Mouse (Mus musculus): ENCODE measurements around the gene Csk. TPM values are rescaled to one million over a fixed set of nuclear protein-coding genes. Genes with fewer than 3 reads are reported as not detected.

Csk gene
- 29.0 and 31.4 TPM in 2 replicates for polyA plus RNA-seq (2015; fragmentation: Nextera tagmentation; extraction: Ambion mirVana)

DNA sequence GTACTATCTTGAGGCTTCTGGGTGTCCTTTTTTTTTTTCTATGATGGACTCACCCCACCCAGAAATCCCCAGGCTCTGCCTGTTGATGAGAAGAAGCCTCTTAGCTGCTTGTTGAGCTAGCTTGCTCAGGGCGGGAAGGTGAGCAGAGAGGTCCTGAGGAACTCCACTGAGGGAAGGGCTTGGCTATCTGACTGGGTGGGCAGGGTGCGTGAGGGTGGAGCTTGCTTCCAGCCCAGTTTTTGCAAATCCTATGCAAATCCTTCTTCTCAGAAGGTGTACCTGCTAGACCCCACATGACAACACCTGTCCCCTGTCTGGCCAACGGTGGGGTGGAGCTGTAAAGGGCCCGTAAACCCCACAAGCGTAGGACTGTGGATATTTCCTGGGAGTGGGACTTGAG, at the start of gene Csk:
Csk (minus strand) TSS at position 349 of the 400 bp plus-strand sequence.
- Histone ChIP-seq H3K27ac (no peak within 1 kb of the TSS), H3K36me3 (no peaks in the 10 kb centered on the region), H3K4me3 (replicated peaks) (no peak within 1 kb of the TSS), H3K4me1 (replicated peaks) (peaks cover 25% of the 10 kb centered on the region), H3K4me2 (replicated peaks) (no peak within 1 kb of the TSS), H3K9ac (no peak within 1 kb of the TSS), H3K27me3 (replicated peaks) (no peaks in the 10 kb centered on the region), H3K9me3 (no peaks in the 10 kb centered on the region)
- 51% methylated on average over 5 of the region's 5 CpGs for whole genome bisulfite sequencing
- ATAC-seq: no peak

DNA sequence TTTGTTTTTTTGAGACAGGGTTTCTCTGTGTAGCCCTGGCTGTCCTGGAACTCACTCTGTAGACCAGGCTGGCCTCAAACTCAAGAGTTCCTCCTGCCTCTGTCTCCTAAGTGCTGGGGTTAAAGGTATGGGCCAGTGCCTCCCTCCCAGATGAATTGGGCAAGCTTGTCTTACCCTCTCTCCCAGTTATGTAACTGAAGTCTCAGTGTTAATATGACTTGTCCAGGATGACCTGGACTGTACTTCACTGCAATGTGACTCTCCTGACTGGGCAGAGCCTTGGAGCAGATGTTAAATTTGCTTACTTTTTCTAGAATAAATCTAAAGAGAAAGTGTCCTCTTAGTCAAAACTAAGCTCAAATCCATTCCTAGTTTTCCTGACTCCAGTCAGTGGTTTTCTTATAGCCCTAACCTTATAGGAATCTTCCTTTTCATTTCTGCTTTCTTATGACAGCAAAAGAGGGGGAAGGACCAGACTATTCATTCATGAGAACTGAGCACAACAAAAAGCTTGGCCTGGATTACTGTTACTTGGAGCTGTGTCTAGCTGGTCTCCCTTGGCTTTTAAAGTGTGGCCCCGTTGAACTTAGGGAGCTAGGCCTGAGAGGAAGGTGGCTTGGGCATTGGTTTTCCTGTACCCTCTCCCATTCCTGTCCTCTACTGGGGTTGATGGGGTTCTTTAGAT, 45.2 kb upstream of the Csk start:
- Histone ChIP-seq H3K4me1 (replicated peaks) (peaks cover 10% of the 10 kb centered on the region), H3K9me3 (no peaks in the 10 kb centered on the region), H3K27me3 (replicated peaks) (peaks cover 26% of the 10 kb centered on the region), H3K4me3 (replicated peaks) (no peak overlapping the region), H3K36me3 (no peaks in the 10 kb centered on the region), H3K27ac (no peak overlapping the region), H3K9ac (no peak overlapping the region), H3K4me2 (replicated peaks) (no peak overlapping the region)
- no peak for ATAC-seq
- WGBS: 57% methylated on average over 1 of the region's 1 CpGs

DNA sequence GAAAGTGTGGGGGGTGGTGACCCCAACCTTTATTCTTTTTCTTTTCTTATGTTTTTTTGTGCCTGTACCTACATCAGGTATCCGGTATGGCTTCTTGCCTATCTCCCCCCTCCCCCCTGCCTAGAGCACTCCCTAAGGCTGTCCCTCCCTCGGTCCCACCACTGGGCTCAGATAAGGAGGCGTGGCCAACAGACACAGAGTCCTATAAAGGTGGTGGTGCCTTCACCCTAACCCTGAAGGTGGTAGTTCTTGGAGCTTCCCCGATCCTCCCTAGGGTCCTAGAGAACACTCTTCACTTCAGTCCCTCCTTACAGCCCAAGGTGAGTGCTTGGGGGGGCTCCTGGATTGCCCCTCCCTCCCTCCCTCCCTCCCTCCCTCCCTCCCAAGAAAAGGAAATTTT, 43.9 kb upstream of the Csk start:
- no peak overlapping the region for H3K27ac ChIP-seq
- 21% methylated on average over 4 of the region's 4 CpGs for WGBS
- no peaks in the 10 kb centered on the region for H3K36me3 ChIP-seq
- no peak overlapping the region for H3K4me3 ChIP-seq (replicated peaks)
- H3K9me3 ChIP-seq: no peaks in the 10 kb centered on the region
- H3K4me1 ChIP-seq (replicated peaks): peaks cover 10% of the 10 kb centered on the region
- H3K9ac ChIP-seq: no peak overlapping the region
- H3K27me3 ChIP-seq (replicated peaks): peaks cover 26% of the 10 kb centered on the region
- no peak overlapping the region for H3K4me2 ChIP-seq (replicated peaks)
- ATAC-seq: peak; percentile 52

DNA sequence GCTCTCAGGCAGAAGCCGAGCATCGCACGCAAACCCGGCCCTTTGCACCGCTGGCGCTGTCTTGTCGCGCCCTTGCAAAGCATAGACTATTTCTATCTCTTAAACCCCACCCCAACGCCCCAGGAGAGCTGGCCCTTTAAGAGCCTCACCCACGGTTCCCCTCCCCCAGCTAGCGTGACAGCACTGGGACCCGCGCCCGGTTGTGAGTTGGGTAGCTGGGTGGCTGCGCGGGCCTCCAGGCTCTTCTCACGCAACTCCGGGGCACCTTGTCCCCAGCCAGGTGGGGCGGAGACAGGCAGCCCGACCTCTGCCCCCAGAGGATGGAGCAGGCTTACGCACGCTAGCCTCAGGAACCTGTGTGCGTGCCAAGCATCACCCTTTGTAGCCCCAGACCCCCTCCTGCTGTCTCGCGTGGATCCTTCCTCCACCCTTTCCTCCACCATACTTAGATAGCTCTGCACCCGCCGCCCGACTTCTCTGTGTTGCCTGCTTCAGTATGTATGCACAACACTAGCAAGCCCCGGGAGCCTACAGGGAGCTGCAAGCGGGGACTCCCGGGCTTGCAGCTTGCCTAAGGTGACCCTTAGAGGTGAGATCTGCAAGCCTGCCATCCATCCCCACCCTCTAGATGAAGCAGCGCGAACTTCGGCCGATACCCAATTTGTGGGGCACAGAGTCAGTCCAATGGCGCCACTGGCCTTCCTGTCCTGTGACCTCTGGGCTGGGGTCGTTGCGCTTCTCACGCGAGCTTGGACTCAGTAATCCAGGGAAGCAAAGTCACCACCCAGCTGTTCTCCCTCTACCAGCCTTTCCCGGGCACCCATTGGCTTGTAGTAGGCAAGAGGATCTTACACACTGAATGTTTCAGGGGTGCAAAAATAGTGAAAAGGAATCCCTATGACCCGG, 43.2 kb upstream of the Csk start:
- peaks cover 26% of the 10 kb centered on the region for H3K27me3 ChIP-seq (replicated peaks)
- H3K9me3 ChIP-seq: no peaks in the 10 kb centered on the region
- peaks cover 10% of the 10 kb centered on the region for H3K4me1 ChIP-seq (replicated peaks)
- no peak overlapping the region for H3K27ac ChIP-seq
- WGBS: 3% methylated on average over 42 of the region's 42 CpGs
- H3K4me3 ChIP-seq (replicated peaks): peak overlapping the region; percentile 38
- H3K36me3 ChIP-seq: no peaks in the 10 kb centered on the region
- H3K4me2 ChIP-seq (replicated peaks): peak overlapping the region; percentile 84
- ATAC-seq: peak; percentile 82
- peak overlapping the region; percentile 34 for H3K9ac ChIP-seq

DNA sequence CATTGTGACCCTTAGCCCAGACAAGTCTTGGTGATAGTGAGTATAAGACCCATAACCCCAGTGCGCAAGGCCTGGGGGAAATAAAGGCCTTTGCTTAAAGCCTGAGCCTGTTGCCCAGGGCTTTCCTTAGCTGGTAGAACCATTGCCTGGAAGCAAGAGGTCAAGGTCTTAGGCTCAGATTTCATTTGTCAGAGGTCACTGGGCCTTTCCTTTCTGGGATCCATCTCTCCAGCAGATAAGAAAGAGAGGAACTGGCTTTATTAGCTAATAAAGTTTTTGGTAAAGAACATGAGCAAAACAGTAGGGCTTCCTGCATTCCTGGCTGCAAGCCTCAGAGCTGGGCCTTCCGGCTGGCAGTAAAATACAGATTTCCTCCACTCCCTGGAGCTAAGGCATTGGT, 40.7 kb upstream of the Csk start:
- H3K4me1 ChIP-seq (replicated peaks): peaks cover 10% of the 10 kb centered on the region
- H3K27ac ChIP-seq: no peak overlapping the region
- no peak for ATAC-seq
- no peaks in the 10 kb centered on the region for H3K9me3 ChIP-seq
- H3K9ac ChIP-seq: no peak overlapping the region
- WGBS: 85% methylated on average over 2 of the region's 2 CpGs
- no peak overlapping the region for H3K4me3 ChIP-seq (replicated peaks)
- no peaks in the 10 kb centered on the region for H3K36me3 ChIP-seq
- peaks cover 26% of the 10 kb centered on the region for H3K27me3 ChIP-seq (replicated peaks)
- H3K4me2 ChIP-seq (replicated peaks): no peak overlapping the region

DNA sequence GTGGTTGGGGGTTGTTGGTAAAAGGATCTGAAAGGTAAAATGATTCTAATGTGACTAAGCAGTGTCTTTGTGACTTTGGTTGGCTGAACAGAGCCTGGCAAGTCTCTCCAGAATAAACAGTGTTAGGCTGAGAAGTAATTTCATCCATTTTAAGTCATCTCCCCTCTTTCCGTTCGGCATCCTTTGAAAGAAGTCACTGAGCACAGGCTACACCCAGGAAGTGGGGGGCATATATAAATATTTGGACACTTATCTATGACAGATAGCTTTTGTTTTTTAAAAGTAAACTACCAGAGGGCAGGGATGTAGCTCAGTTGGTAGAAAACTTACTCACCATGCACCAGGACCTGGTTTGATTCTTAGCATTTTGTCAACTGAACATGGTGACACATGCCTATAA, 35.2 kb upstream of the Csk start:
- Histone ChIP-seq H3K36me3 (no peaks in the 10 kb centered on the region), H3K9ac (no peak overlapping the region), H3K4me2 (replicated peaks) (no peak overlapping the region), H3K27me3 (replicated peaks) (no peaks in the 10 kb centered on the region), H3K27ac (no peak overlapping the region), H3K4me1 (replicated peaks) (no peaks in the 10 kb centered on the region), H3K9me3 (no peaks in the 10 kb centered on the region), H3K4me3 (replicated peaks) (no peak overlapping the region)
- no peak for ATAC-seq
- 36% methylated on average over 2 of the region's 2 CpGs for WGBS

DNA sequence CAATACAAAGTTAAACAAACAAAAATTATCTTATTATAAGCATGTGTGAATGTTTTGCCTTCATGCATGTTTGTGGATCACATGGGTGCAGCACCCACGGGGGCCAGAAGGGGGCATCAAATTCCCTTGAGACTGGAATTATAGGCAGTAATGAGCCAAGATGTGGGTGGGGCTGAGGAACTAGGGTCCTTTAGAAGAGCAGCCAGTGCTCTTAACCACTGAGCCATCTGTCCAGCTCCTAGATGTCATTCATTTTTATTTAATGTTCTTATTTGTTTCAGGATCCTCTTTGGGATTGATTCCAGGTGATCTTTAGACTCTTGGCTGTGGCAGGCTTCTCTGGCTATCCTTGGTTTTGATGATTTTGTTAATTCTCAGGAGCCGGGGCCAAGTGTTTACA, 34.7 kb upstream of the Csk start:
- WGBS: 39% methylated on average over 2 of the region's 2 CpGs
- Histone ChIP-seq H3K27me3 (replicated peaks) (no peaks in the 10 kb centered on the region), H3K27ac (no peak overlapping the region), H3K9ac (no peak overlapping the region), H3K4me2 (replicated peaks) (no peak overlapping the region), H3K4me3 (replicated peaks) (no peak overlapping the region), H3K9me3 (no peaks in the 10 kb centered on the region), H3K36me3 (no peaks in the 10 kb centered on the region), H3K4me1 (replicated peaks) (no peaks in the 10 kb centered on the region)
- no peak for ATAC-seq

DNA sequence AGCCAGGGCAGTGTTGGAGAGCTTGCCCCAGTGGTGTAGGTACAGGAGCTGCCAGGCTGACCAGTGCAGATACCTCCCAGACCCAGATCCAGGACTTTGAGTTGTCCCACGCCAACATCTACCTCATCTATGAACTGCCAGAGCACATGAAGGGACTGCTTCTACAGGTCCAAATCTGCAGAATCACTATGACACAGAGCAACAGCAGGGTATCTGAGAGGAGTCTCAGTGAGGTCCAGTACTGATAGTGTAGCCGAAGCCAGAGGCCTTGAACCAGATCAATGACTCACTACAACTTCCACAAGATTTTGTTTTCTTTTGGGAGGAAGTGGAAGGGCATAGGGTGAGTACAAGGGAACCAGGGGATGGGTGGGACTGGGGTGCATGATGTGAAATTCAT, 34.3 kb upstream of the Csk start, which contains the start of gene Cyp1a1:
Cyp1a1 (plus strand) TSS at position 178 of the 400 bp plus-strand sequence.
- no peak within 1 kb of the TSS for H3K4me2 ChIP-seq (replicated peaks)
- ATAC-seq: no peak
- no peaks in the 10 kb centered on the region for H3K36me3 ChIP-seq
- 93% methylated on average over 2 of the region's 2 CpGs for WGBS
- no peak within 1 kb of the TSS for H3K27ac ChIP-seq
- no peaks in the 10 kb centered on the region for H3K27me3 ChIP-seq (replicated peaks)
- H3K4me1 ChIP-seq (replicated peaks): no peaks in the 10 kb centered on the region
- H3K4me3 ChIP-seq (replicated peaks): no peak within 1 kb of the TSS
- no peak within 1 kb of the TSS for H3K9ac ChIP-seq
- no peaks in the 10 kb centered on the region for H3K9me3 ChIP-seq

DNA sequence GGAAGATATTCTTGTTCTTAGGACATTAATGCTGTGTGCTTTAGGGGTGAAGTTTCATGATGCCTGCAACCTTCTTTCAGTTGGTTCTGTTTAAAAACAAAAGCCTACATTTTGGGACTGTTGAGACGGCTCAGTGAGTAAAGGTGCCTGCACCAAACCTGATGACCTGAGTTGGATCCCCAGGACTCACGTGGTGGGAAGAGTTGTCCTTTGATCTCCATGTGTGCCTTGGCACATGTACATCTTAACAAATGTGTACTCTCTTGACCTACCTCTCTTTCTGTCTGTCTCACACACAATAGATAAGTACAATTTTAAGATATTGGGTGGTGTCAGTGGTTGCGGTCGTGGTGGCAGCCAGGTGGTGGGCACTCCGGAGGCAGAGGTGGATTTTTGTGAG, 32.6 kb upstream of the Csk start:
- Histone ChIP-seq H3K9me3 (no peaks in the 10 kb centered on the region), H3K4me2 (replicated peaks) (no peak overlapping the region), H3K36me3 (no peaks in the 10 kb centered on the region), H3K4me3 (replicated peaks) (no peak overlapping the region), H3K27me3 (replicated peaks) (no peaks in the 10 kb centered on the region), H3K4me1 (replicated peaks) (no peaks in the 10 kb centered on the region), H3K27ac (no peak overlapping the region), H3K9ac (no peak overlapping the region)
- 84% methylated on average over 5 of the region's 5 CpGs for WGBS
- ATAC-seq: no peak

DNA sequence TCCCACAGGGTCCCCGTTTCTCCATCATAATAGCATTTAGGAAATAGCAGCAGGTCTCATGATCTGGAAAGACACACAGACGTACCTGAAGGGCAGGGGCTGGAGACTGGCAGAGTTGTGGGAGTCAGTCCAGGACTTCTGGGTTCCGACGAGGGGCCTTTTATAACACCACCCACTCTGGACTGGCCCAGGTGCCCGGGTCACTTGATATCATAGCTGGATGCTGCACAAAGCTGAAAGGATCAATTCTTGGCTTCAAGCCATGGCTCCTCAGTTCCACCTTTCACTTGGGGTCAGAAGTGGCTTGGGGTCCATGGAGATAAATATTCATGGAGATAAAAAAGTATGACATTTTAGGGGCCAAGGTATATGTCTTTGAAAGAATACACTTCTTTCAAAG, 30.1 kb upstream of the Csk start, which contains the start of gene Cyp1a2:
Cyp1a2 (minus strand) TSS at position 184 of the 400 bp plus-strand sequence.
- H3K9ac ChIP-seq: no peak within 1 kb of the TSS
- no peaks in the 10 kb centered on the region for H3K9me3 ChIP-seq
- H3K4me3 ChIP-seq (replicated peaks): no peak within 1 kb of the TSS
- H3K36me3 ChIP-seq: no peaks in the 10 kb centered on the region
- H3K27me3 ChIP-seq (replicated peaks): no peaks in the 10 kb centered on the region
- no peaks in the 10 kb centered on the region for H3K4me1 ChIP-seq (replicated peaks)
- ATAC-seq: no peak
- H3K4me2 ChIP-seq (replicated peaks): no peak within 1 kb of the TSS
- H3K27ac ChIP-seq: no peak within 1 kb of the TSS
- WGBS: 68% methylated on average over 5 of the region's 5 CpGs

DNA sequence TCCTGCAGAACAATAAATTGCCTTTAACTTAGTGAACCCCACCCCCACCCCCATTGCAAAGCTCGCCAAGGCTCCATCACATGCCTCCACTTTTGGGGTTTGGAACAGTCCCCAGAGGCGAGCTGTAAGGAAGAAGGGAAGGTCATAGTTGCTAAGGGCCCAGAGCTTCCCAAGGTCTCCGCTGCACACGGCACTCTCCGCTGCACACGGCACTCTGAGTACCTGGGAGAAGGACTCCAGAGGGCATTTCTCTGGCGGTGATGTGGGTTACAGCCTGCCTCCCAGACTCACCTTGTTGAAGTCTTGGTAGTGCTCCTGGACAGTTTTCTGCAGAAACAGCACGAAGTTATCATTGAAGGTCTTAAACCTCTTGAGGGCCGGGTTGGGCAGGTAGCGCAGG, 28.0 kb upstream of the Csk start:
- Histone ChIP-seq H3K4me1 (replicated peaks) (no peaks in the 10 kb centered on the region), H3K4me3 (replicated peaks) (no peak overlapping the region)
- 79% methylated on average over 10 of the region's 10 CpGs for WGBS

DNA sequence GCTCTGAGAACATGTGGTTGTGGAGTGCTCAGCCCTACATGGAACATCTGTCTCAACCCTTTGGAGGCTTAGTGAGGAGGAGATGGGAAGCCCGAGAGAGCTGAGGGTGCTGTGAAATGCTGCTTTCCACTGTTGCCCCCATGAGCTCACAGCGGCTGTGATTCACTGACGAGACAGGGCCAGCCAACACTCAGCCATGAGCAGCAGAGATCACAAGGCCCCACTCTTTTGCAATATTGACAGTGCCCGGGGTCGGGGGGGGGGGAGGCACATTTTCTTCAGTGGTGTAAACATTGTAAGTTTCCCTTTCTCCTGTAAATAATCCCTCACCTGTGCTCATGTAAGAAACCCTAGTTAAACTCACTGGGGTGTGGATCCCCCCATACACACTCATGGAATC, 18.1 kb upstream of the Csk start:
- Histone ChIP-seq H3K36me3 (no peaks in the 10 kb centered on the region), H3K4me2 (replicated peaks) (no peak overlapping the region), H3K9me3 (no peaks in the 10 kb centered on the region), H3K27ac (no peak overlapping the region), H3K9ac (no peak overlapping the region), H3K4me1 (replicated peaks) (peaks cover 12% of the 10 kb centered on the region), H3K27me3 (replicated peaks) (no peaks in the 10 kb centered on the region), H3K4me3 (replicated peaks) (no peak overlapping the region)
- WGBS: 82% methylated on average over 5 of the region's 5 CpGs
- no peak for ATAC-seq

More for the DNA sequence above, 28.0 kb upstream of the Csk start:
- H3K36me3 ChIP-seq: no peaks in the 10 kb centered on the region
- H3K4me2 ChIP-seq (replicated peaks): no peak overlapping the region
- H3K9ac ChIP-seq: no peak overlapping the region
- no peak overlapping the region for H3K27ac ChIP-seq
- ATAC-seq: no peak
- no peaks in the 10 kb centered on the region for H3K27me3 ChIP-seq (replicated peaks)
- H3K9me3 ChIP-seq: no peaks in the 10 kb centered on the region
